Mouse (Mus musculus): ENCODE results near the gene Gpd1. TPM values are rescaled to one million over a fixed set of nuclear protein-coding genes. Genes with fewer than 3 reads are reported as not detected.
"Not testable (repeated sequence)": the region's sequence is repeated elsewhere in the genome, so short reads cannot be mapped to it uniquely, and the experiment has no call there.

Gpd1 gene
- polyA plus RNA-seq, 1 experiment: 130 TPM

- peaks cover 25% of the 10 kb centered on the region for H3K4me1 ChIP-seq (ENCODE audit: control insufficient read depth, insufficient read depth, low read length)
- under 1% methylated on average over 67 of the region's 68 CpGs for WGBS
- peak within 1 kb of the TSS; percentile 91 for H3K27ac ChIP-seq (ENCODE audit: insufficient read depth, low read length)
- peak within 1 kb of the TSS; percentile 80 for H3K4me3 ChIP-seq (replicated peaks; ENCODE audit: insufficient read depth, low read depth, low read length)
- no peaks in the 10 kb centered on the region for H3K27me3 ChIP-seq (ENCODE audit: control insufficient read depth, insufficient read depth, low read length)
- DNase-seq: peak; percentile 98
- TF ChIP-seq CTCF (IDR thresholded peaks at IDR 0.05; ENCODE audit: borderline replicate concordance, insufficient read depth, low read depth, low read length) (peak; percentile 90), POLR2A (IDR thresholded peaks at IDR 0.05; ENCODE audit: borderline replicate concordance, insufficient read depth, low read length) (peak; percentile 81)
These were observed 8.2 kb downstream of the Gpd1 start, which contains the start of gene Cox14 for GRCm38 (mm10) chr15:99725341-99726155. Gene Cox14 (plus strand): TSS chr15:99725618.

- Histone ChIP-seq H3K27ac (ENCODE audit: insufficient read depth, low read length) (no peak overlapping the region), H3K4me3 (replicated peaks; ENCODE audit: insufficient read depth, low read depth, low read length) (peak overlapping the region; percentile 80), H3K4me1 (ENCODE audit: control insufficient read depth, insufficient read depth, low read length) (peaks cover 22% of the 10 kb centered on the region), H3K27me3 (ENCODE audit: control insufficient read depth, insufficient read depth, low read length) (no peaks in the 10 kb centered on the region)
- 49% methylated on average over 2 of the region's 2 CpGs for WGBS
- no peak for DNase-seq
- TF ChIP-seq POLR2A (IDR thresholded peaks at IDR 0.05; ENCODE audit: borderline replicate concordance, insufficient read depth, low read length) (no peak), CTCF (IDR thresholded peaks at IDR 0.05; ENCODE audit: borderline replicate concordance, insufficient read depth, low read depth, low read length) (no peak)
These were observed 9.2 kb downstream of the Gpd1 start for GRCm38 (mm10) chr15:99726549-99726948.

- not testable (repeated sequence) for DNase-seq; H3K4me3 ChIP-seq (replicated peaks; ENCODE audit: insufficient read depth, low read depth, low read length); H3K27ac ChIP-seq (ENCODE audit: insufficient read depth, low read length); H3K27me3 ChIP-seq (ENCODE audit: control insufficient read depth, insufficient read depth, low read length)
- 73% methylated on average over 5 of the region's 5 CpGs for WGBS
- H3K4me1 ChIP-seq (ENCODE audit: control insufficient read depth, insufficient read depth, low read length): peaks cover 22% of the 10 kb centered on the region
These were observed 9.7 kb downstream of the Gpd1 start for GRCm38 (mm10) chr15:99727039-99727438.

GRCm38 (mm10) chr15:99727525-99727924, 10.2 kb downstream of the Gpd1 start:
- Histone ChIP-seq H3K27ac (ENCODE audit: insufficient read depth, low read length) (no peak overlapping the region), H3K27me3 (ENCODE audit: control insufficient read depth, insufficient read depth, low read length) (no peaks in the 10 kb centered on the region), H3K4me1 (ENCODE audit: control insufficient read depth, insufficient read depth, low read length) (peaks cover 22% of the 10 kb centered on the region), H3K4me3 (replicated peaks; ENCODE audit: insufficient read depth, low read depth, low read length) (no peak overlapping the region)
- WGBS: 78% methylated on average over 12 of the region's 12 CpGs
- no peak for DNase-seq
- no peak for TF ChIP-seq POLR2A (IDR thresholded peaks at IDR 0.05; ENCODE audit: borderline replicate concordance, insufficient read depth, low read length)
- no peak for TF ChIP-seq CTCF (IDR thresholded peaks at IDR 0.05; ENCODE audit: borderline replicate concordance, insufficient read depth, low read depth, low read length)

- 82% methylated on average over 5 of the region's 5 CpGs for whole genome bisulfite sequencing
- Histone ChIP-seq H3K27me3 (ENCODE audit: control insufficient read depth, insufficient read depth, low read length) (no peaks in the 10 kb centered on the region), H3K4me3 (replicated peaks; ENCODE audit: insufficient read depth, low read depth, low read length) (no peak overlapping the region), H3K4me1 (ENCODE audit: control insufficient read depth, insufficient read depth, low read length) (peaks cover 18% of the 10 kb centered on the region), H3K27ac (ENCODE audit: insufficient read depth, low read length) (no peak overlapping the region)
- no peak for DNase-seq
- TF ChIP-seq CTCF (IDR thresholded peaks at IDR 0.05; ENCODE audit: borderline replicate concordance, insufficient read depth, low read depth, low read length) (no peak), POLR2A (IDR thresholded peaks at IDR 0.05; ENCODE audit: borderline replicate concordance, insufficient read depth, low read length) (no peak)
These were observed 10.9 kb downstream of the Gpd1 start for GRCm38 (mm10) chr15:99728211-99728610.

GRCm38 (mm10) chr15:99729056-99729783, 11.9 kb downstream of the Gpd1 start:
- H3K4me3 ChIP-seq (replicated peaks; ENCODE audit: insufficient read depth, low read depth, low read length): no peak overlapping the region
- no peak for TF ChIP-seq CTCF (IDR thresholded peaks at IDR 0.05; ENCODE audit: borderline replicate concordance, insufficient read depth, low read depth, low read length)
- TF ChIP-seq POLR2A (IDR thresholded peaks at IDR 0.05; ENCODE audit: borderline replicate concordance, insufficient read depth, low read length): no peak
- no peak overlapping the region for H3K27ac ChIP-seq (ENCODE audit: insufficient read depth, low read length)
- DNase-seq: no peak
- WGBS: 94% methylated on average over 4 of the region's 4 CpGs
- no peaks in the 10 kb centered on the region for H3K27me3 ChIP-seq (ENCODE audit: control insufficient read depth, insufficient read depth, low read length)
- H3K4me1 ChIP-seq (ENCODE audit: control insufficient read depth, insufficient read depth, low read length): peaks cover 8% of the 10 kb centered on the region

GRCm38 (mm10) chr15:99731167-99731566, 13.9 kb downstream of the Gpd1 start:
- Histone ChIP-seq H3K4me3 (replicated peaks; ENCODE audit: insufficient read depth, low read depth, low read length) (no peak overlapping the region), H3K27ac (ENCODE audit: insufficient read depth, low read length) (no peak overlapping the region), H3K27me3 (ENCODE audit: control insufficient read depth, insufficient read depth, low read length) (no peaks in the 10 kb centered on the region), H3K4me1 (ENCODE audit: control insufficient read depth, insufficient read depth, low read length) (peaks cover 2% of the 10 kb centered on the region; the same call in 1 of the 2 replicates)
- WGBS: 93% methylated on average over 2 of the region's 2 CpGs
- TF ChIP-seq POLR2A (IDR thresholded peaks at IDR 0.05; ENCODE audit: borderline replicate concordance, insufficient read depth, low read length) (no peak), CTCF (IDR thresholded peaks at IDR 0.05; ENCODE audit: borderline replicate concordance, insufficient read depth, low read depth, low read length) (no peak)
- DNase-seq: no peak

- TF ChIP-seq POLR2A (IDR thresholded peaks at IDR 0.05; ENCODE audit: borderline replicate concordance, insufficient read depth, low read length): no peak
- no peak for TF ChIP-seq CTCF (IDR thresholded peaks at IDR 0.05; ENCODE audit: borderline replicate concordance, insufficient read depth, low read depth, low read length)
- Histone ChIP-seq H3K27me3 (ENCODE audit: control insufficient read depth, insufficient read depth, low read length) (no peaks in the 10 kb centered on the region), H3K4me1 (ENCODE audit: control insufficient read depth, insufficient read depth, low read length) (peaks cover 2% of the 10 kb centered on the region; the same call in 1 of the 2 replicates), H3K4me3 (replicated peaks; ENCODE audit: insufficient read depth, low read depth, low read length) (no peak overlapping the region), H3K27ac (ENCODE audit: insufficient read depth, low read length) (no peak overlapping the region)
- no peak for DNase-seq
- 81% methylated on average over 3 of the region's 3 CpGs for WGBS
These were observed 14.4 kb downstream of the Gpd1 start for GRCm38 (mm10) chr15:99731678-99732077.
